Mouse (Mus musculus) hindbrain, embryonic 13.5 days (tissue): ENCODE results near the gene Insm2. TPM values are rescaled to one million over a fixed set of nuclear protein-coding genes. Genes with fewer than 3 reads are reported as not detected.

Experiments used
- ATAC-seq: fragments of 200-750 bp; cut with Nextera tagmentation; 2 replicates; pipeline ENCODE4 v1.8.0; 2017; ENCODE audit warnings: moderate TSS enrichment; ENCODE audit not compliant: low FRiP score
- H3K27ac ChIP-seq: fragments of 300-500 bp; sonication (generic); 2 replicates; pipeline ENCODE4 v1.5.1; 2015; ENCODE audit warnings: inconsistent platforms, mild to moderate bottlenecking, moderate library complexity
- H3K27me3 ChIP-seq: fragments of 300-500 bp; sonication (generic); 2 replicates; pipeline ENCODE4 v1.6.1; 2015; ENCODE audit warnings: mild to moderate bottlenecking, inconsistent platforms
- H3K36me3 ChIP-seq: fragments of 300-500 bp; sonication (generic); 2 replicates; pipeline ENCODE4 v1.6.1; 2015; ENCODE audit warnings: mild to moderate bottlenecking, inconsistent platforms
- H3K4me1 ChIP-seq: fragments of 300-500 bp; sonication (generic); replicated peaks from 2 replicates; pipeline ENCODE4 v1.6.1; 2015; ENCODE audit warnings: inconsistent platforms
- H3K4me2 ChIP-seq: fragments of 300-500 bp; sonication (generic); 2 replicates; pipeline ENCODE4 v1.6.1; 2015; ENCODE audit warnings: inconsistent platforms, mild to moderate bottlenecking, moderate library complexity
- H3K4me3 ChIP-seq: fragments of 300-500 bp; sonication (generic); 2 replicates; pipeline ENCODE4 v1.5.1; 2015; ENCODE audit warnings: mild to moderate bottlenecking, inconsistent platforms
- H3K9ac ChIP-seq: fragments of 300-500 bp; sonication (generic); 2 replicates; pipeline ENCODE4 v1.6.1; 2015; ENCODE audit warnings: mild to moderate bottlenecking, inconsistent platforms
- H3K9me3 ChIP-seq: fragments of 300-500 bp; sonication (generic); 2 replicates; pipeline ENCODE4 v1.6.1; 2016; ENCODE audit warnings: inconsistent platforms
- WGBS: fragments of 180-500 bp; shearing (Covaris S2); methylation state at CpG from one replicate; pipeline ENCODE4 v1.1.7; 2015; 5-methylcytosine and 5-hydroxymethylcytosine counted together
- polyA plus RNA-seq: library from polyadenylated mRNA; unstranded; fragments of >200 nt; fragmentation: Nextera tagmentation; extraction: Ambion mirVana; gene quantifications from 2 replicates; pipeline ENCODE4 v1.2.1, GENCODE M21; 2015

The Insm2 gene
- polyA plus RNA-seq, 1 experiment from 2014 or later, result 1.2 TPM

DNA sequence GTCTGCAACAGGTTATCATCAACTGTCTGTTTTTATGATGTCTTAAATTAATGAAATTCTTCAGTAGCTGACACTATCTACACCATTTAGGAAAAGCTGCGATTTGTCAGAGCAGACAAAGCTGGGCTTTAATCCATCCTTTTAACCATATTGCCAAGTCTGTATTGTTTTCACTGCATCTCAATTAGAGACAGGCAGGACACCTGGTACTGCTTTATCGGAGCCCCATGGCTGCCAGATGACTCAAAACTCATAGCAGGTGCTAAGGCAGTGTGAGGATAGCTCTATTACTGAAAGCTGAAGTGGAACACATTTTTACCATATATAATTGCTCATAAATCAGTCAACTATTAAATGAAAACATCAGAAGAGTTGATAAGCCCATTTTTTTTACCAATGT, 21.1 kb downstream of the Insm2 start:
- H3K9me3 ChIP-seq, result no peaks in the 10 kb centered on the region
- H3K4me2 ChIP-seq, result no peak overlapping the region
- peaks cover 4% of the 10 kb centered on the region; the same call in 1 of the 2 replicates for H3K27me3 ChIP-seq
- H3K9ac ChIP-seq, result no peak overlapping the region
- no peak overlapping the region for H3K4me3 ChIP-seq
- H3K4me1 ChIP-seq, result no peaks in the 10 kb centered on the region; the same call in 1 of the 2 replicates
- H3K36me3 ChIP-seq, result no peaks in the 10 kb centered on the region
- no peak for ATAC-seq
- WGBS, result 55% methylated on average over 2 of the region's 2 CpGs
- H3K27ac ChIP-seq, result no peak overlapping the region

DNA sequence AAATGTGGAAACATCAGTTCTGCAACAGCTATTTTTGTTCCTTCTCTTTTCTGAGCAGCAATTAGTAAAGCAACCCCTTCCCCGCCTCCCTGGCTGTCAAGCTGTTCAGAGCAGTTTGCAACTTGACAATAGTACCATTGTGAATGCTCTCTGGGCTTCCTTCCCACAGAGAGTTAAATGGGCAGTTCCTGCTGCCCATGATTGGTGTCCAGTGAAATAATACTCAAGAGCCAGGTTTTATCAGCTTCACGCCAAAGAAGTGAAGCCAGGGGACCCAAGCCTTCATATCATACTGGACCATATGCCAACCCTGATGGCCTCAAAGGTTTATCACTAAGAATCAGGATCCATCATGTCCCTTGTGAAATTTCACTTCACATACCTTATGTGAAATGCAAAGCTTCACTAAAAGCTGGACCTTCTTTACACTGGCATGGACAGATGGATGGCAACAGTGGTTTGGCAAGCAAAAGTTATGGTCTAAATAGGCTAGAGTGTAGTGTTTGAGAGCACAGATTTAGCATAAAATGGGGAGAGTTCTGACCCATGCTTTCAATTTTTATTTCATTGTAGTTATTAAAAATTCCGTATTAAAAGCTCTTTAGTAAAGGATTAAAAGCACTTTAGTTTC, 23.5 kb downstream of the Insm2 start:
- ATAC-seq, result no peak; the same call in 1 of the 2 replicates
- H3K4me1 ChIP-seq, result no peaks in the 10 kb centered on the region; the same call in 1 of the 2 replicates

DNA sequence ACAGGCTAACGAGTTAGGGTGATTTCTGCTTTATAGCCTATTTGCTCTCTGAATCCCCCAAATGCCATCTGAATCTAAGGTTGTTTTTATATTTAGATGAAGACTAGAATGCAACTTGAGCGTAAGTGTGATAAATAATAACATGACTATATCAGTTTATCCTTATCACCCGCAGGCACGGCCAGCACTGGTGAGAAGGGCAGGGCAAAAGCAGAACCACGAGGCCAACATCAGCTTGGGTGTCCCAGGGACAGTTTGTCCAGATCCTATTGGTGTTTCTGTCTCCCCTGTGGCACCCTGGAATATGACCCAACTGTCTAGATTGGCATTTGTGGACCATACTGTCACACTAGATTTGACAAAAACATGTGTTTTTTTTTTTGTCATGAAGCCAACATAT, 24.0 kb downstream of the Insm2 start:
- Histone ChIP-seq H3K9me3 (no peaks in the 10 kb centered on the region), H3K36me3 (no peaks in the 10 kb centered on the region)

More for the DNA sequence above, 23.5 kb downstream of the Insm2 start:
- H3K9ac ChIP-seq, result no peak overlapping the region
- H3K36me3 ChIP-seq, result no peaks in the 10 kb centered on the region
- no peak overlapping the region for H3K4me3 ChIP-seq
- no peaks in the 10 kb centered on the region for H3K9me3 ChIP-seq
- WGBS, result 31% methylated on average over 3 of the region's 3 CpGs
- no peak overlapping the region for H3K4me2 ChIP-seq
- no peak overlapping the region for H3K27ac ChIP-seq
- H3K27me3 ChIP-seq, result peaks cover 4% of the 10 kb centered on the region; the same call in 1 of the 2 replicates

DNA sequence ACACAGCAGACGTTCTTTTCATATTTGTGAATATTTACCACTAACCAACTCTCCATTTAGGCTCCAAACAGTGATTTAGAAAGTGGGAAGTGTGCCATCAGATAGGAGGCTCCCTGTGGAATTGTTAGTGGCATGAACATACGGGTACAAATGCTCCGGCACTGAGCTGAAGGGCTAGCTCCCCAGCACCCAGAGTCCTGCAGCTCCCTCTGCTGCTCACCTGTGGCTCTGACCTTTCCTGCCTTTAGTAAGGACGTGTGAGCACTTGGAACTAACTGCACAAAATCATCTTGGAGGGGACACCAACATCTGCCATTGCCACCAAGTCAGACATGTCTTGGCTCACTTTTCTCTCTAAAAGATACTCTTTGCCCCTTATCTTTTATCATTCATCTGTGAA, 27.5 kb downstream of the Insm2 start:
- Histone ChIP-seq H3K9ac (no peak overlapping the region), H3K27ac (no peak overlapping the region), H3K9me3 (no peaks in the 10 kb centered on the region), H3K36me3 (no peaks in the 10 kb centered on the region), H3K27me3 (peaks cover 4% of the 10 kb centered on the region; the same call in 1 of the 2 replicates), H3K4me1 (no peaks in the 10 kb centered on the region; the same call in 1 of the 2 replicates), H3K4me2 (no peak overlapping the region), H3K4me3 (no peak overlapping the region)
- WGBS, result 33% methylated on average over 4 of the region's 4 CpGs
- ATAC-seq, result no peak

More for the DNA sequence above, 24.0 kb downstream of the Insm2 start:
- no peak overlapping the region for H3K4me3 ChIP-seq
- no peak overlapping the region for H3K4me2 ChIP-seq
- ATAC-seq, result no peak
- no peak overlapping the region for H3K27ac ChIP-seq
- no peak overlapping the region for H3K9ac ChIP-seq
- peaks cover 4% of the 10 kb centered on the region; the same call in 1 of the 2 replicates for H3K27me3 ChIP-seq
- WGBS, result 75% methylated on average over 5 of the region's 5 CpGs
- H3K4me1 ChIP-seq, result no peaks in the 10 kb centered on the region; the same call in 1 of the 2 replicates

DNA sequence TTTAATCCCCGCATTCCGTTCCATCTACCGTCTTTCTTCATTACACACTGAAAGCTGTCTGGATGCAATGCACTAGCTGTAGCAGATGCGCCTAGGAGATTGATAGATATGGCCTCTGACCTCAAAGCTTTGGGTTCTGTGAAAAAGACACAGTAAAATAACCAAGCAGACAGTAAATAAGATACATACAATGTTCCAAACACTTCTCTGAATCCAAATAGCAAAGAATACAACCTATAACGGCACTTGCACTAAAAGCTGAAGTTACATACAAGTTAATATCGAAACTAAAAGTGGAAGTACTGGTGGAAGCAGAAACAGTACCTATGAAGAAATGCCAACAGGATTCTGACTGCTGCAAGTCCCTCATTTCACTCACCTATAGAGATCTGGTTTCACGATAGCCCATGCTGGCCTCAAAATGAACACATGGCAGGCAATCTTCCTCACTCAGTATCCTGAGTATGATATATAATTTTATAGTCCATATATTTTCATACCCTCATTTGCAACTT, 48.8 kb downstream of the Insm2 start:
- 94% methylated on average over 7 of the region's 7 CpGs for WGBS
- H3K27me3 ChIP-seq, result no peaks in the 10 kb centered on the region
- H3K4me3 ChIP-seq, result no peak overlapping the region
- no peaks in the 10 kb centered on the region for H3K36me3 ChIP-seq
- no peak overlapping the region for H3K9ac ChIP-seq
- no peaks in the 10 kb centered on the region for H3K9me3 ChIP-seq
- no peaks in the 10 kb centered on the region for H3K4me1 ChIP-seq
- no peak overlapping the region for H3K27ac ChIP-seq
- H3K4me2 ChIP-seq, result no peak overlapping the region
- ATAC-seq, result no peak

Other genes starting within 250 kb of the Insm2 start
- gene Psma6, start 215.2 kb upstream of the Insm2 start, polyA plus RNA-seq, result 444 and 450 TPM in 2 replicates
- 55.3 and 60.7 TPM in 2 replicates for gene Nfkbia, start 106.8 kb upstream of the Insm2 start, polyA plus RNA-seq
- not detected in 2 replicates for gene Aldoart2, start 34.2 kb upstream of the Insm2 start, polyA plus RNA-seq
- gene Ralgapa1, start 221.7 kb downstream of the Insm2 start, polyA plus RNA-seq, result 21.9 and 22.2 TPM in 2 replicates
- gene Brms1l, start 236.9 kb downstream of the Insm2 start, polyA plus RNA-seq, result 51.5 and 53.1 TPM in 2 replicates